Mouse (Mus musculus) lung, adult 2 months (tissue): ENCODE measurements around the gene Nhp2.

Source experiments
- CTCF ChIP-seq: fragments of 200-500 bp; IDR thresholded peaks from 2 replicates; pipeline ENCODE4 v1.5.1; 2011; ENCODE audit warnings: mild to moderate bottlenecking, low read length, control low read depth; ENCODE audit not compliant: insufficient read depth
- POLR2A ChIP-seq: fragments of 200-500 bp; IDR thresholded peaks from 2 replicates; pipeline ENCODE4 v1.6.1; 2011; ENCODE audit warnings: low read depth, mild to moderate bottlenecking, control low read depth, low read length, borderline replicate concordance; ENCODE audit errors: extremely low read depth

DNA sequence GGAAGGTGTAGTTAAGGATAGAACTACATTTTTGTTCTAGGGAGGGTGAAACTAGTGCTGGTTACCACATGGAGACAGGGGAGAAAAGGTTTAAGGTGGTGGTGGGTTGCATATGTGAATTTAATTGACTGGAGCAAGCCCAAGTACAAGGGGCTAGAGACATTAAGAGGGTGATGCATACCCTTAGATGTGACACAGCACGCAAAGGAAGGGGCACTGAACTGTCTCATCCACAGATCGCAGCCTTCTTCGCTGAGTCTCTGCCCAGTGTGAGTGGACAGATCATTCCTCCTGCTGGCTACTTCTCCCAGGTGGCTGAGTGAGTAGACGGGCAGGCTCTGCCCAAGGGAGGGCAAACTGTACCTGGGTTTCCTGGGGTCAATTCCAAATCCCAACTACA lies 26.2 kb upstream of the Nhp2 start:
- TF ChIP-seq CTCF (no peak), POLR2A (no peak)
